Mouse (Mus musculus) hindbrain, embryonic 16.5 days (tissue): ENCODE data around the gene Ror2. TPM values are rescaled to one million over a fixed set of nuclear protein-coding genes. Genes with fewer than 3 reads are reported as not detected.

Experiments
- ATAC-seq: fragments of 200-750 bp; cut with Nextera tagmentation; 2 replicates; pipeline ENCODE4 v1.8.0; 2017; ENCODE audit warnings: moderate TSS enrichment, moderate library complexity
- H3K27ac ChIP-seq: fragments of 300-500 bp; sonication (generic); 2 replicates; pipeline ENCODE4 v1.5.1; 2014; ENCODE audit warnings: low read depth, mild to moderate bottlenecking, control low read depth, low read length, moderate library complexity
- H3K27me3 ChIP-seq: fragments of 300-500 bp; sonication (generic); replicated peaks from 2 replicates; pipeline ENCODE4 v1.6.1; 2014; ENCODE audit warnings: low read length; ENCODE audit not compliant: control insufficient read depth, insufficient read depth
- H3K36me3 ChIP-seq: fragments of 300-500 bp; sonication (generic); 2 replicates; pipeline ENCODE4 v1.6.1; 2014; ENCODE audit warnings: mild to moderate bottlenecking, low read length, moderate library complexity, mixed read lengths; ENCODE audit not compliant: control insufficient read depth, insufficient read depth
- H3K4me1 ChIP-seq: fragments of 300-500 bp; sonication (generic); 2 replicates; pipeline ENCODE4 v1.6.1; 2014; ENCODE audit warnings: low read depth, low read length; ENCODE audit not compliant: control insufficient read depth, insufficient read depth
- H3K4me2 ChIP-seq: fragments of 300-500 bp; sonication (generic); 2 replicates; pipeline ENCODE4 v1.6.1; 2014; ENCODE audit warnings: mild to moderate bottlenecking, low read length, control low read depth, moderate library complexity
- H3K4me3 ChIP-seq: fragments of 300-500 bp; sonication (generic); 2 replicates; pipeline ENCODE4 v1.5.1; 2014; ENCODE audit warnings: mild to moderate bottlenecking, low read length, control low read depth, moderate library complexity
- H3K9ac ChIP-seq: fragments of 300-500 bp; sonication (generic); 2 replicates; pipeline ENCODE4 v1.6.1; 2014; ENCODE audit warnings: low read depth, mild to moderate bottlenecking, control low read depth, low read length, moderate library complexity
- H3K9me3 ChIP-seq: fragments of 300-500 bp; sonication (generic); 2 replicates; pipeline ENCODE4 v1.6.1; 2014; ENCODE audit warnings: mild to moderate bottlenecking, low read length, moderate library complexity; ENCODE audit not compliant: control insufficient read depth
- WGBS: fragments of 180-500 bp; shearing (Covaris S2); extraction: QIAGEN DNeasy Blood & Tissue Kit; methylation state at CpG from one replicate; pipeline ENCODE4 v1.1.7; 2014; 5-methylcytosine and 5-hydroxymethylcytosine counted together
- polyA plus RNA-seq: library from polyadenylated mRNA; unstranded; fragments of >200 nt; fragmentation: Nextera tagmentation; extraction: Ambion mirVana; gene quantifications from 2 replicates; pipeline ENCODE4 v1.2.1, GENCODE M21; 2015

Gene Ror2
- polyA plus RNA-seq, 1 experiment from 2014 or later = 2.2 TPM

GRCm38 (mm10) chr13:53183161-53183577 lies 102.8 kb downstream of the Ror2 start:
- peaks cover 14% of the 10 kb centered on the region for H3K4me1 ChIP-seq
- no peaks in the 10 kb centered on the region for H3K9me3 ChIP-seq
- WGBS = 48% methylated on average over 8 of the region's 8 CpGs
- ATAC-seq = 0 out of 2 replicates have a peak, but pooled peaks have one; percentile 23
- H3K36me3 ChIP-seq = no peaks in the 10 kb centered on the region
- no peaks in the 10 kb centered on the region for H3K27me3 ChIP-seq
- H3K27ac ChIP-seq = no peak overlapping the region
- H3K4me2 ChIP-seq = no peak overlapping the region
- H3K9ac ChIP-seq = 0 out of 2 replicates have a peak overlapping the region, but pooled peaks have one; percentile 30
- H3K4me3 ChIP-seq = no peak overlapping the region

DNA sequence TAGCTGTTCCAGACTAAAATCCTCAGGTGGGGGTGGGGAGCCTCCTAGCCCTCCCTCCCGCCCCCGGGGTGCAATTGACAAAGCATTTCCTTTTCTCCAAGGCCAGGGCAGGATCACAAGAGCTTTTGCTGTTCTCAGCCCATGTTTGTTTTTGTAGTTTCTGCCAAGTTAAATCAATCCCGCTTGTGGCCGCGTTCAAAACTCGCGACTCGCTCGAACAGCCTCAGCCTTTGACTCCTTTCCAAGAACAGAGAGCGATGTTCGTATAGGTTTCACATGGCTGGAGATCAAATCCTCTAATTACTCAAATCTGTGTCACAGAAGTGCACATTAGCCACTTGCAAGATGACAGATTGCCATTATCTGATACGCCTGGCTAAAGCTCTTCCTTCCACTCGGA lies 107.3 kb downstream of the Ror2 start:
- WGBS = 6% methylated on average over 13 of the region's 13 CpGs
- Histone ChIP-seq H3K36me3 (no peaks in the 10 kb centered on the region), H3K4me2 (peak overlapping the region; percentile 30), H3K9ac (peak overlapping the region; percentile 42; the same call in 1 of the 2 replicates), H3K27me3 (no peaks in the 10 kb centered on the region), H3K4me3 (no peak overlapping the region), H3K4me1 (peaks cover 25% of the 10 kb centered on the region), H3K9me3 (no peaks in the 10 kb centered on the region), H3K27ac (peak overlapping the region; percentile 48)
- ATAC-seq = peak; percentile 34

DNA sequence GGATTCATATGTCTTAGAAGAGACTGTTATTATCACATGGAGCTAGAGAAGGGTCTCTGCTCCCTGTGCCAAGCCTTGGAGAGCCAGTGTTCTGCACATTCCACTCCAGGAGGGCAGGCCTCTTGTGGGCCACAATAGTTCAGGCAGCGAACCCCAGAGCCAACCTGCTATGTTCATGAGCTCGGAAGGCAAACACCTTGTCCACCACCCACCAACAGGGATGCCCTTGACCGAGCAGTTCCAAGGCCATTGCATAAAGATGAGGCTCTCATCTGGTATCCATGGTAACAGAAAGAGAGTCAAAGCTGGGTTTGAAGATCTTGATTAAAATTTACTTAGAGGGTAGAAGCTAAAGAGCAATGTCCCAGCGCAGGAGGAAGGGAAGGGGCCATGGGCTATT lies 107.8 kb downstream of the Ror2 start:
- H3K9me3 ChIP-seq = no peaks in the 10 kb centered on the region
- no peaks in the 10 kb centered on the region for H3K36me3 ChIP-seq
- H3K27me3 ChIP-seq = no peaks in the 10 kb centered on the region
- WGBS = 30% methylated on average over 4 of the region's 4 CpGs
- peak overlapping the region; percentile 48 for H3K27ac ChIP-seq
- H3K4me2 ChIP-seq = peak overlapping the region; percentile 30
- peaks cover 22% of the 10 kb centered on the region for H3K4me1 ChIP-seq
- H3K9ac ChIP-seq = no peak overlapping the region
- H3K4me3 ChIP-seq = no peak overlapping the region
- ATAC-seq = peak; percentile 50; the same call in 1 of the 2 replicates

- no peak overlapping the region for H3K4me3 ChIP-seq
- H3K27ac ChIP-seq = no peak overlapping the region
- no peak overlapping the region for H3K4me2 ChIP-seq
- H3K27me3 ChIP-seq = no peaks in the 10 kb centered on the region
- no peaks in the 10 kb centered on the region for H3K36me3 ChIP-seq
- H3K9me3 ChIP-seq = no peaks in the 10 kb centered on the region
- WGBS = 46% methylated on average over 7 of the region's 7 CpGs
- H3K4me1 ChIP-seq = peaks cover 22% of the 10 kb centered on the region
- ATAC-seq = no peak
- H3K9ac ChIP-seq = no peak overlapping the region
Measured at GRCm38 (mm10) chr13:53177424-53177718, 108.6 kb downstream of the Ror2 start.

DNA sequence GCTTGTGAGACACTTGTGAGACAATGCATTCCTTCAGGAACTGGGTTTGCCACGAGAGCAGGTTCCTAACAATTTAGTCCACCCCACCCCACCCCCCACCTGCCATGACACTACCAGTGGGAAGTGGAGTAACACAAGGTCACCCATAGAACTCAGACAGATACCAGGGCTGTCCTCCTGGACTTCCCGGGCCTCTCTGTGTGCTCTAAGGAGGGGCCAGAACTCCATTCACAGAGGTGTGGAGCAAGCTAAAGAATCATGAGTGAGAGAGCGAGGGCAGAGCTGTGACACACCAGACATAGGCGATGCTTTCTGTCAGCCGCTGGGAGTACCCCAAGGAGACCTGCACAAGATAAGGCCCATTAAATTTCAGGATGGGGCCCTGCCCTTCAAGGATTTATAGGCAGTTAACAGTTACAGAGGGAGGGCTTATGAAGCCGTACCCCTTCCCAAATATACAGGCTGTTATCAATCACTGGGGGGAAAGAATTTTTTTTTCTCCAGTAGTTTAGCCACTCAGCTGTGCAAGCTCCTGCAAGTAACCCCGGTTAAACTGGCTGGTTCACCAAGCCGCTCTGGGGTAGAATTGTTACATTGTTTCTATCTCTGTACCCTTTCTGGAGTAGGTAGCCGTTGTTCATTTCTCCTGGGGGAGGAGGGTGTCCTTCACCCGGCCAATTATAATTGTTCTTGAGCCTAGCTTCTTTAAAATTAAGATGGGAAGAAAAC lies 109.1 kb downstream of the Ror2 start:
- H3K27me3 ChIP-seq = no peaks in the 10 kb centered on the region
- H3K27ac ChIP-seq = no peak overlapping the region
- H3K9ac ChIP-seq = no peak overlapping the region
- 70% methylated on average over 10 of the region's 10 CpGs for WGBS
- H3K9me3 ChIP-seq = no peaks in the 10 kb centered on the region
- no peak overlapping the region for H3K4me3 ChIP-seq
- H3K36me3 ChIP-seq = no peaks in the 10 kb centered on the region
- H3K4me1 ChIP-seq = peaks cover 22% of the 10 kb centered on the region
- no peak overlapping the region for H3K4me2 ChIP-seq
- ATAC-seq = no peak

GRCm38 (mm10) chr13:53175041-53175440 lies 110.9 kb downstream of the Ror2 start:
- no peaks in the 10 kb centered on the region for H3K9me3 ChIP-seq
- WGBS = 68% methylated on average over 7 of the region's 7 CpGs

DNA sequence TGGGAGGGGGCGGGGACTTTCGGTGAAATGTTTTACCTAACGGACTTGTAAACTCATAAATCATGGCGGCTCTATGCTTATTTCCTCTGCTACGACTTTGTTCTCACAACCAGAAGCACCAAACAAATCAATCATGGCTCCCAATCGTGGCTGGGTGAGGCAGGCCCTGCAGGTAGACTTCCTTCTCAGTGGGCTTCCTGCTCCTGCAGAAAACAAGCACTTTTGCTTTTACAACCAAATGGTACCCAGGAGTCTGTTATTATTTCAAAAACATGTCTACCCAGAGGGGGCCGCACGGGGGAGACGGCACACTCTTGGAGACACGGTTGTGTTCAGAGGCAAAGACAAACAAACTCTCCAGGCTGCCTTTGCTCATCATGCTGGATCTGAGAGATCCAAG lies 122.3 kb downstream of the Ror2 start:
- H3K9ac ChIP-seq = no peak overlapping the region
- 59% methylated on average over 10 of the region's 10 CpGs for WGBS
- H3K4me1 ChIP-seq = no peaks in the 10 kb centered on the region; the same call in 1 of the 2 replicates
- no peak overlapping the region for H3K27ac ChIP-seq
- H3K9me3 ChIP-seq = no peaks in the 10 kb centered on the region
- H3K4me3 ChIP-seq = no peak overlapping the region
- no peaks in the 10 kb centered on the region for H3K27me3 ChIP-seq
- no peak for ATAC-seq
- no peak overlapping the region for H3K4me2 ChIP-seq
- H3K36me3 ChIP-seq = no peaks in the 10 kb centered on the region

More at GRCm38 (mm10) chr13:53175041-53175440, 110.9 kb downstream of the Ror2 start:
- ATAC-seq = no peak
- Histone ChIP-seq H3K27ac (no peak overlapping the region), H3K4me2 (no peak overlapping the region), H3K27me3 (no peaks in the 10 kb centered on the region), H3K4me3 (no peak overlapping the region), H3K36me3 (no peaks in the 10 kb centered on the region), H3K9ac (no peak overlapping the region), H3K4me1 (peaks cover 22% of the 10 kb centered on the region)

DNA sequence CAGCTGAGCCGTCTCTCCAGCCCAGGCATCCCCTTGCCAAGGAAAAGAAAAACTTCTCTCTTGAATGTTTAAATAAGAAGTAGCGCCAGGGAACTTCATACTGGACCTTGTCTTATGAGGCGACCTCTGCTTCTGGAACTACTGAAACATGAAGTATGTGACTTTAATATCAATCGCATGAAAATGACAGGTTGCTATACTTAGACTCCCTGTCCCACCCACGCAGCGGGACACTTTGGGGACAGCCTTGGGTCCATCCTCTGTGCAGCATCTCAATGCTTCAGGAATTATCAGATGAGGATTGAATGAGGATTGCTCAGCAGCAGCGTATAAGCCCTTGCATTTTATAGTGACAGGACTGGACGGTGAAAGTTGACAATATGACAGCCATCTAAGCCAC lies 122.9 kb downstream of the Ror2 start:
- 68% methylated on average over 8 of the region's 8 CpGs for WGBS
- no peaks in the 10 kb centered on the region; the same call in 1 of the 2 replicates for H3K4me1 ChIP-seq
- H3K27me3 ChIP-seq = no peaks in the 10 kb centered on the region
- H3K27ac ChIP-seq = no peak overlapping the region
- H3K9ac ChIP-seq = no peak overlapping the region
- no peak overlapping the region for H3K4me2 ChIP-seq
- no peak overlapping the region for H3K4me3 ChIP-seq
- ATAC-seq = no peak
- H3K9me3 ChIP-seq = no peaks in the 10 kb centered on the region
- no peaks in the 10 kb centered on the region for H3K36me3 ChIP-seq

GRCm38 (mm10) chr13:53159501-53159900 lies 126.4 kb downstream of the Ror2 start:
- no peaks in the 10 kb centered on the region; the same call in 1 of the 2 replicates for H3K4me1 ChIP-seq
- no peak for ATAC-seq
- no peaks in the 10 kb centered on the region for H3K27me3 ChIP-seq
- H3K9ac ChIP-seq = no peak overlapping the region
- no peaks in the 10 kb centered on the region for H3K36me3 ChIP-seq
- no peak overlapping the region for H3K4me2 ChIP-seq
- H3K9me3 ChIP-seq = no peaks in the 10 kb centered on the region
- no peak overlapping the region for H3K27ac ChIP-seq
- 90% methylated on average over 6 of the region's 6 CpGs for WGBS
- no peak overlapping the region for H3K4me3 ChIP-seq
